Mouse (Mus musculus) cerebellum, adult (tissue): ENCODE measurements around the gene Grap2.
"Not testable (repeated sequence)": the region's sequence is repeated elsewhere in the genome, so short reads cannot be mapped to it uniquely, and the experiment has no call there.

ENCODE experiments used
- ATAC-seq: cut with Nextera tagmentation; 2 replicates; pipeline ENCODE4 v1.9.2; 2017; ENCODE audit warnings: mild to moderate bottlenecking, moderate library complexity, mixed read lengths; ENCODE audit not compliant: insufficient number of reproducible peaks, low FRiP score, low TSS enrichment

Gene Grap2

GRCm38 (mm10) chr15:80565106-80565665 lies 7.2 kb upstream of the Grap2 start, which contains the start of gene Enthd1:
TSS of gene Enthd1 (minus strand) at chr15:80565156.
- no peak for ATAC-seq

- ATAC-seq, result no peak
These were observed 5.7 kb upstream of the Grap2 start for GRCm38 (mm10) chr15:80566696-80567095.

GRCm38 (mm10) chr15:80567139-80567538 lies 5.3 kb upstream of the Grap2 start:
- ATAC-seq, result no peak

GRCm38 (mm10) chr15:80567731-80568130 lies 4.7 kb upstream of the Grap2 start:
- ATAC-seq, result no peak

GRCm38 (mm10) chr15:80569205-80569604 lies 3.2 kb upstream of the Grap2 start:
- ATAC-seq, result no peak

GRCm38 (mm10) chr15:80570226-80570625 lies 2.2 kb upstream of the Grap2 start:
- no peak for ATAC-seq

GRCm38 (mm10) chr15:80571611-80572010 lies 783 bp upstream of the Grap2 start:
- ATAC-seq, result no peak

GRCm38 (mm10) chr15:80572811-80573520 lies 572 bp downstream of the Grap2 start:
- ATAC-seq, result no peak

- ATAC-seq, result no peak
These were observed 2.0 kb downstream of the Grap2 start for GRCm38 (mm10) chr15:80574211-80575040.

GRCm38 (mm10) chr15:80575817-80576370 lies 3.5 kb downstream of the Grap2 start:
- no peak for ATAC-seq

- no peak for ATAC-seq
These were observed 4.1 kb downstream of the Grap2 start for GRCm38 (mm10) chr15:80576415-80576994.

- no peak for ATAC-seq
These were observed 5.0 kb downstream of the Grap2 start for GRCm38 (mm10) chr15:80577166-80577960.

GRCm38 (mm10) chr15:80579121-80579520 lies 6.7 kb downstream of the Grap2 start:
- ATAC-seq, result no peak

- ATAC-seq, result not testable (repeated sequence)
These were observed 8.2 kb downstream of the Grap2 start for GRCm38 (mm10) chr15:80580585-80580984.

GRCm38 (mm10) chr15:80582581-80583495 lies 10.4 kb downstream of the Grap2 start:
- no peak for ATAC-seq

- ATAC-seq, result no peak
These were observed 13.9 kb downstream of the Grap2 start for GRCm38 (mm10) chr15:80586296-80586695.

GRCm38 (mm10) chr15:80590641-80591040 lies 18.2 kb downstream of the Grap2 start:
- no peak for ATAC-seq

- no peak for ATAC-seq
These were observed 20.3 kb downstream of the Grap2 start for GRCm38 (mm10) chr15:80592737-80593136.

GRCm38 (mm10) chr15:80593877-80594276 lies 21.5 kb downstream of the Grap2 start:
- ATAC-seq, result no peak
